Mouse (Mus musculus): Measurements from ENCODE around the gene Ank3. TPM values are rescaled to one million over a fixed set of nuclear protein-coding genes. Genes with fewer than 3 reads are reported as not detected.
A peak's percentile ranks its signal among the peaks of the same experiment; 100 is the strongest.

Ank3 gene
- total RNA-seq, 2 experiments from 2014 or later = 78.0 to 88.7 TPM

GRCm38 (mm10) chr10:70041562-70041961, 643.0 kb downstream of the Ank3 start:
- DNase-seq (ENCODE audit: low spot score) = no peak

GRCm38 (mm10) chr10:70045722-70046121, 647.1 kb downstream of the Ank3 start:
- DNase-seq (ENCODE audit: low spot score) = no peak

- DNase-seq (ENCODE audit: low spot score) = no peak
Observed at GRCm38 (mm10) chr10:70049771-70050170, 651.2 kb downstream of the Ank3 start.

- no peak for DNase-seq (ENCODE audit: low spot score)
Observed at GRCm38 (mm10) chr10:70055291-70055690, 656.7 kb downstream of the Ank3 start.

- peak; percentile 81 for DNase-seq (ENCODE audit: low spot score)
Observed at GRCm38 (mm10) chr10:70057064-70057463, 658.5 kb downstream of the Ank3 start.

- DNase-seq (ENCODE audit: low spot score) = peak; percentile 83
Observed at GRCm38 (mm10) chr10:70060021-70060688, 661.6 kb downstream of the Ank3 start.

- peak; percentile 22 for DNase-seq (ENCODE audit: low spot score)
Observed at GRCm38 (mm10) chr10:70060689-70061081, 662.1 kb downstream of the Ank3 start.

- no peak for DNase-seq (ENCODE audit: low spot score)
Observed at GRCm38 (mm10) chr10:70063881-70064555, 665.4 kb downstream of the Ank3 start.

GRCm38 (mm10) chr10:70065191-70065590, 666.6 kb downstream of the Ank3 start:
- no peak for DNase-seq (ENCODE audit: low spot score)

GRCm38 (mm10) chr10:70066497-70067168, 668.1 kb downstream of the Ank3 start:
- DNase-seq (ENCODE audit: low spot score) = no peak

GRCm38 (mm10) chr10:70067169-70068115, 668.9 kb downstream of the Ank3 start:
- no peak for DNase-seq (ENCODE audit: low spot score)

- no peak for DNase-seq (ENCODE audit: low spot score)
Observed at GRCm38 (mm10) chr10:70069321-70069720, 670.7 kb downstream of the Ank3 start.

GRCm38 (mm10) chr10:70071334-70071733, 672.8 kb downstream of the Ank3 start:
- no peak for DNase-seq (ENCODE audit: low spot score)

Other genes with a start within 250 kb of the Ank3 start
- gene Rhobtb1, start 247.3 kb upstream of the Ank3 start, total RNA-seq (2021) = 10 to 100 TPM; 28.5 to 42.2 TPM
- gene A930033H14Rik, start 185.7 kb upstream of the Ank3 start, total RNA-seq (2021) = 1 to 10 TPM; 4.4 to 4.8 TPM
- gene Cdk1, start 45.8 kb upstream of the Ank3 start, total RNA-seq (2021) = not detected

All from gastrocnemius, adult 18-20 months (tissue).